Mouse (Mus musculus) cortical plate, adult 2 months (tissue): ENCODE measurements around the gene Mvb12b.

Experiments
- CTCF ChIP-seq: fragments of 200-500 bp; IDR thresholded peaks from 2 replicates; pipeline ENCODE4 v1.5.1; 2011; ENCODE audit warnings: mild to moderate bottlenecking, control low read depth, low read length; ENCODE audit not compliant: insufficient read depth; ENCODE audit errors: extremely low read depth
- POLR2A ChIP-seq: fragments of 200-500 bp; IDR thresholded peaks from 2 replicates; pipeline ENCODE4 v1.6.1; 2011; ENCODE audit warnings: mild to moderate bottlenecking, low read length, control low read depth; ENCODE audit not compliant: insufficient read depth; ENCODE audit errors: extremely low read depth

DNA sequence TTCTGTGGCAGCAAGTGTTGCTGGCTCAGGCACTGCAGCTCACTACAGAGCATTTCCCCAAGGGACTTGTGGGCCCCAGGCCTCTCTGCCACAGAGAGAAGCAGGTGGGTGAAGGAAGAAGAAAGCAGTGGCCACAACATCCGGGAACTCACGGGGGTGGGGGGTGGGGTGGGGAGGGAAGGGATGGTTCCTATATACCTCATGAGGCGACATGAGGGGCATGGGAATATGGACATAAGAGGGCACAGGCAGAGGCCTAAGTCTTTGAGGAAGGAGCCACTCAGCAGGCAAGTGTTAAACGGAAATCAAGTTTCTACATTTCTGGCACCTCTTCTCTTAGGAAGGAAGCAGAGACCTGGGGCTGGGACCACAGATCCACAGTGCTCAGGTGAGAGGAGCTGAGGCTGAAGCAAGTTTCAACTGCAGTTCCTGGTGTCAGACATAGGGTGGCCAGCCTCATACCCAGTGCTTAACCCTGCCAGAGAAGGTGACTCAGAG lies 84.0 kb downstream of the Mvb12b start:
- TF ChIP-seq CTCF (no peak), POLR2A (no peak)
